Mouse (Mus musculus): ENCODE data around the gene Rhov. TPM values are rescaled to one million over a fixed set of nuclear protein-coding genes. Genes with fewer than 3 reads are reported as not detected.
A peak's percentile ranks its signal among the peaks of the same experiment; 100 is the strongest.

Rhov gene
- not detected for total RNA-seq (2021)

DNA sequence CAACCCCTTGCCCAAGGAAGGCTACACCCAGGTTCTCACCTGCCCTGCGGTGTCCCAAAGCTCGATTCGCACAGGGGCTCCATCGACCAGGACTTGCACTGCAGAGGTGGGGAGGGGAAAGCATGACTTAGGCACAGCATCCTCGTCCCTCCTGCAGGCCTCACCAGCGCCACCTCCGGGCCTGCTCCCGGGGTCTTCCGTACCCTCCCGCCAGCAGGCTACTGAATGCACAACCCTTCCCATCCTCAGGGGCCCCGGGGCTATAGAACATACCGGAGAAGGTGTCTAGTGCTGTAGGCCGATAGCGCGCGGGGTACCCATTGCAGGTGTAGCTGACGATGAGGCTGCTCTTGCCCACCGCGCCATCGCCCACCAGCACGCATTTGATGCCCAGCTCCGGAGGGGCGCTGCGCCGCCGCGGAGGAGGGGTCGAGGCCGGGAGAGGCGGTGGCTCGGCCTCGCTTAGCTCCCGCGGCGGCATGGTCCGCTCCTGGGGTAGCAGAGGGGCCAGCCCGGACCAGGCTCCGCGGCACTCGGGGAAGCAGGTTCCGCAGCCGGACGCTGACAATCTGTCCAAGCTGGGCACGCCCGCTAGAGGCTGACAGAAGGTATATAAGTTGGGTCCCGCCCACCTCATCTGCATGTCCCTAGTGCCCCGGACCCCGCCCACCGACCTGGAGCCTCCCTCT lies at the start of gene Rhov:
Rhov (minus strand) TSS at position 630 of the 689 bp plus-strand sequence.
- peak; percentile 34 to 40 for DNase-seq
- intact Hi-C loops (cut with DNase I): no loop called here

DNA sequence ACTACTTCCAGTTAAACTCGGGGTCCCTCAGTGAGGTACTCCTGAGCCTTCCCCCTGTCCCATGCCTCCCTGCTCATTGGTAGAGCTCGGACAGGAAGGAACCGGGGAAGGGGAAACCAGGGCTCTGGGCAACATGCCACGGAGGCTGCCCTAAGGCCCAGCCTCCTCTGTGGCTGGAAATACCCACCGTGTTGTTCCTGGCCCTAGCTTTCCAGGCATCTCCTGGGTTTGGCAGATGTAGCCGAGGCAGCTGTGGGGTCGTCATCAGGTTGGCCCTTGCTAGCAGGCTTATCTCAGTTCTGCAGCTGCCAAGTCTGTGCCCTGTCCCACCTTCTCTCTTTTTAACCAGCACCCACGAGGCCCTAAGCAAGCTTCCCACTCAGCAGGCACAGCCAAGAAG lies 49.5 kb upstream of the Rhov start:
- intact Hi-C loops (cut with DNase I): no loop called here
- DNase-seq: peak in 1 of 2 experiments; percentile 38

DNA sequence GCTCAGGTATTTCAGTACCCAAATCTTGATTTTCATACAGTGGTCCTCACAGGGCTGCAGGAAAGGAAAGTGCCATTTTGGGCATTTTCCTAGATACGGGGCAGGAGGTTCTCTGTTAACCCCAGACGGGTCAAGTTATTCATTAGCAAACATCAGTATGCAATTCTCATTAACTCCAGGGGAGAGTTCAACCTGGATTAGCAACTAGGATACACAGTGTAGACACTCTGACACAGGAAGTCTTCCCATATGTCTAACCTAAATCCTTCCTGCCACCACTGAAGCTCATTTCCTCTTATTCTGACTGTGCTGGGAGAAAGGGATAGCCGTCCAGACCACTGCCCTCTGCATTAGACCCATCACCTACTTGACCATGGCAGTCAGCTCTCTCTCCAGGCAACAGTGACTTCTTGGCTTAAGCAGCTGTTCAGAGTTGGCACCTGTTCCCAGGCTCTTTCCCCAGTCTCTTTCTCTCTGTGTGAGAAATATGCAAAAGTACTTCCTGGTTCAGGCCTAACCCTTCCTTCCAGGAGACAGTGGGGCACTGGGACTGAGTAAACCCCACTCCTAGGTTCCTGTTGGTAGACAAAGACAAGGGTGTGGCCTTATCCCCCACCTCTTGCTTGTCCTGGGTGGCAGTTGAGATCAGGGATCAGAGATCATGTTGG lies 47.1 kb upstream of the Rhov start:
- intact Hi-C loops (cut with DNase I): no loop called here
- no peak for DNase-seq

DNA sequence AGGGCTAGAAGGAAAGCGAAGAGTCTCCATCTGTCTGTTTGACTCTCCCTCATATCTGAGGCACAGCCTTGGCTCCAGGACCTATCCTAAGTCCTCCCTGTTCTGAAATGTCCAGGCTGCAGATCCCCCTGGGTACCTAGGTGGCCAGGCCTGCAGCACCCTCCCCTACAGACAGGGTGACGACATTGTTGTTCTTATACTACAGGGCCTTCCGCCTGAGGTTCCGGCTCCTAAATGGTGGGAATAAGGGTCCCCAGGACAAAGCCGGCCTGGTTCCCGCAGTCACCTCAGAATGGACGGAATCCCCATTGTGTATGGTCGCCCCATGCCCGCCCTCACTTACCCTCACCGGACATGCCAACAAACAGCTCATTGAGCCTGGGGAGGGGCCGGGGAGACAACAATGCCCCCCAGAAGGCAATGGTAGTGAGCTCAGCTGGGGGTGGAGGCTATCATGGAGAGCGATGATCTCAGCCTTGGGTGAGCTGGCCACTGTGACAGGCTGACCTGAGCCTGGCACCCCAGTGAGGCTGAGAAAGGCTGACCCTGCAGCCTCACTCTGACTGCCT lies 43.8 kb upstream of the Rhov start:
- intact Hi-C loops (cut with DNase I): no loop called here
- DNase-seq: no peak

DNA sequence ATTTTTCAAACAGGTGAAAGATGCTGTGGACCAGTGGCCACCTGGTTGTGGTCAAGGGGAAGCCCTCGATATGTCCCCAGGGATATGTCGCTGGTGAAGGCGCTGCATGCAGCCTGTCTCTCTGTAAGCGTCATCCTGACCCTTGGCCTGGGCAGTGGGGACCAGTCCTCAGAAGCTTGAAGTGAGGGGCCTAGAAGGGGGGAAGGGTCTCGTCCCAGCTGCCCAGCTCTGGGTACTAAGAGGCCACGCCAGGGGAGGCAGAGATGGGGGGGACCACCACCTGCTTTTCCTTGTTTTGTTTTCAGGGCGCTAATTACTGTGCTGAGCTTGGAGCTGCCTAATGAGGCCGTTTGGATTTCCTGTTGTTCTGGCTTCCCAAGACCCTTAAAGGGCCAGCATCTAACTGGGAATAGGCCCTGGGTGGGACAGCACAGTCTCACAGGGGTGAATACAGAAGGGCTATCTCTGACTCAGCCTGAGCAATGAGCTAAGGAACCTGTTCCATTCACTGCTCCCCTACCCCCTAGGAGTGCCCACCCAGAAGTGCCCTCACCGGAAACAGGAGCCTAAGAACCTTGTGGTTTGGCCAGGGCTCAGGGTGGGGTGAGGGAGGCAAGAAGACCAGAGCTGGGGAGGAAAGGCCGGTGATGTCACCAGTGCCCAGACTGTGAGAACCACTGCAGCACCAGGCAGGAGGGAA lies 42.9 kb upstream of the Rhov start:
- DNase-seq: no peak

DNA sequence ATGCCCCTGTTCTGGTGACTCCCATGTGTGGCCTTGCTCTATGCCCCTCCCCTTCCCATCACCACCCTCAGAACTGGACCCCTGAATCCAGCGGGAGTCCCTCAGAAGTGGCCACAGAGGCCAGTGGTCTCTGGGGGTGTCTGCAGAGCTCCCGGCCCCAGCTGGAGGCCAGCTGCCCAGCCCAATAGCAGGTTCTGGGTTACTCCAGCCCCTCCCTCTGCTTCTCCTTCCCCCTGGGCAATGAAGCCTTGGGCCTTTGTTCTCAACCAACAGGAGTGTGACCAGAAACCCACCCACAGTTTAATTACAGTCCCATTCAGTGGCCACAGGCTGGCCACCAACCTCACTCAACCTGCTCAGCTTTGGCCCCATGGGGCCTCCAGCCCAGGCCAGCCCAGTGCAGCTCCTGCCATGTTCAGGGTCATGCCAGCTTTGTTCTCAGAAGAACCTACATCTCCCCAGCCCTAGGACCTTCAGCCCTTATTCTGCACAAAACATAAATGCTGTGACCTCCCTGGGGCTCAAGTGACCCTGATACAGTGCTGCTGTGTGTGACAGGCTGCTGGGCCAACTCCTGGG lies 41.4 kb upstream of the Rhov start:
- DNase-seq: no peak
- intact Hi-C loops (cut with DNase I): no loop called here

More for the DNA sequence above, 42.9 kb upstream of the Rhov start:
- intact Hi-C loops (cut with DNase I): no loop called here

DNA sequence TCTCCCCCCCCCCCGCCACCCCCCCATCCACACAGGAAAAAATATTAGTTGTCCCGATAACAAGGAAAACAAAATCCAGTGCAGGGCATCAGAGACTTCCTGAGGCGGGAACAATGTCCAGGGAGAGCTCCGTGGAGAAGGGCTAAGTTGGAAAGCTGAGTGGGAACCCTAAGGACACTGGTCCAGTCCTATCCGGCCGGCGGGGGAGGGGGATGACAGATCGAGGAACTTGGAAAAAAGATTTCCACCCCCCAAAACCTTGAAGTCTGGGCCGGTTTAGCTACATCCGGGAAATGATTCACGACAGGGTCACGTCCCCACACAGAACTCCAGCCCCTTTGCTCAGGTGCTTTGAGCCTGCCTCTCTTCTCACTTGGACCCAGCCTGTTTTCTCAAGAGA lies 40.5 kb upstream of the Rhov start:
- peak; percentile 50 to 62 for DNase-seq
- intact Hi-C loops (cut with DNase I): loop anchor here (1.0 kb wide), 1 partner anchor 10 kb away; no protein-coding TSS in a partner anchor

DNA sequence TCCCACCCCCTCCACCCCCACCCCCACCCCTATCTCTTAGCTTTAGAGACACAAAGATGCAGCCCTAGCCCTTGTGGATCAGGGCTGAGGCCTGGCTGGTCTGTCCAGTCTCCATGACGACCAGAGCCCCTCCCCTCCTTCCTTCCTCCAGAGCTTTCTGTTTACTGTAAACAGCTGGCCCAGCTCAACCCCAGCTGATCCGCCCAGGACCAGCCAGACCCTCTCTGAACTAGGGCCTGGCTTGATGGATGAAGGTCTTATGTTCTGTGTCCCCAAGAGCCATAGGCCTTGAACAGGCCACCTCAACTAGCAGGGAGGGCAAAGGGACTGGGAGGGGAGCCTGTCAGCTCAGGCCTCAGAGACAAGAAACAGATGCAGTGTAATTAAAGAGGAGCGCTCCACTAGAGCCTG lies 33.7 kb upstream of the Rhov start:
- intact Hi-C loops (cut with DNase I): no loop called here

DNA sequence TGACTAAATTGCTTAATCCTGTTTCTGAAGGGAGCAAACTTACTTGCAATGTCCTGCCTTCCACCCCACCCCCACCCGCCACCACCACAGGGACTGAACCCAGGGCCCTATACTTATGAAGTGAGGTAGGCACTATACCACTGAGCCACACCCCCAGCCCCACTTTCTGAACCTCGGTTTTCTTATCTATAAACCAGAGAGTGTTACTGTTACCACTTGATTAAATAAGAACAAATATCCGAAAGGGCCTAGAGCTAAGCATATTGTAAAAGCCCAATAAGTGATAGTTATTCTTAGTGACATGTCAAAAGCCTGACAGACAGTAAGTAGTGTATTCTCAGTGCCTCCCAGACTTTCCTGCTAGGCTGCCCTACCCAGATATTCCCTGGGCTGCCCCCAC lies 33.3 kb upstream of the Rhov start:
- intact Hi-C loops (cut with DNase I): no loop called here

More for the DNA sequence above, 33.7 kb upstream of the Rhov start:
- peak; percentile 65 to 68 for DNase-seq

DNA sequence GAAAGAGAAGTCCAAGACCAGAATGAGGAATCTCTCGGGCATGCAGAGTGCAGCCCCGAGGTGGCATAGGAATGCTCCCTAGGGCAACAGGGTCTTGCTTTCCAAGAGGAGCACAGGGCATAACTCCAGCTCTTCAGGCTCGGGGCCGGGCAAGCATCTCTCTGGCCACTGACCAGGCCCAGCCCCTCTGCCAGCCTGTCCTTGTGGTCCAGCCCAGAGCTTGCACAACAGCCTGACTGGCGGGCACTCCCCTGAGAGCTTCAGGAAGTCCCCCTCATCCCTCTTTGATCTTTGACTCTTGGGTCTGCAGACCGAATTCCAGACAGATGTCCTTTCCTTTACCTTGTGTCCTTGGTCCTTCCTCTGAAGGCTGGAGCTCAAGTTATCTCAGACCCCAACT lies 31.8 kb upstream of the Rhov start:
- intact Hi-C loops (cut with DNase I): no loop called here
- DNase-seq: no peak

More for the DNA sequence above, 33.3 kb upstream of the Rhov start:
- no peak for DNase-seq

DNA sequence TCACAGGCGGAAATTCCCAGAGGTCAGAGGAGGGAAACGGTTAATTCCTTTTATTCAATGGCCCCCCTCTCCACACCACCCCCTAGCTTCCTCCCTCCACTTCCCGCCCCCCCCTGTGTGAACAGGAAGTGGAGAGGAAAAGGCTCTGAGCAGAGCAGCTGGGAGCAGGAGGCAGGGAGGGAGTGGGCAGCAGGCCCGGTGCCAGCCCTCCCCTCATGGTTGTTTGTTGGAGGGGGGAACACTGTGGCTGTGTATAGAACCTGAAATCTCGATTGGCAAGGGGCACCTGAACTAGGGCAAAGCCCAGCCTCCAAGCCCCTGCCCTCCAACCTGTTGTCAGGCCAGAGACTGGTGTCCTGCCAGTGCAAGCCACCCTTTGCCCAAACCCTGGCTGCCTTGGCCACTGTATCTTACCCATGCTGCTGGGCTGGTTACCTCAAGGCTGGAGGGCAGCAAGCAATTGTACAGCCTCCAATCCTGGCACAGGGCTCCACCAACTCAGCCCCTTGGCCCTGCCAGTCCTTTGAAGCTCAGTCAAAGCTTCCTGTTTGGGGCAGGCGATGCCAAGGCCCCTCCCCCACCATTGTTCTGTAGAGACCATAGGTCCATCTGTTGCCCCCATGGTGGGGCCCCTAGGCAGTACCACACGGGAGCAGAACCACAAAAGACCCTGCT lies 29.9 kb upstream of the Rhov start:
- DNase-seq: peak; percentile 59 to 69

DNA sequence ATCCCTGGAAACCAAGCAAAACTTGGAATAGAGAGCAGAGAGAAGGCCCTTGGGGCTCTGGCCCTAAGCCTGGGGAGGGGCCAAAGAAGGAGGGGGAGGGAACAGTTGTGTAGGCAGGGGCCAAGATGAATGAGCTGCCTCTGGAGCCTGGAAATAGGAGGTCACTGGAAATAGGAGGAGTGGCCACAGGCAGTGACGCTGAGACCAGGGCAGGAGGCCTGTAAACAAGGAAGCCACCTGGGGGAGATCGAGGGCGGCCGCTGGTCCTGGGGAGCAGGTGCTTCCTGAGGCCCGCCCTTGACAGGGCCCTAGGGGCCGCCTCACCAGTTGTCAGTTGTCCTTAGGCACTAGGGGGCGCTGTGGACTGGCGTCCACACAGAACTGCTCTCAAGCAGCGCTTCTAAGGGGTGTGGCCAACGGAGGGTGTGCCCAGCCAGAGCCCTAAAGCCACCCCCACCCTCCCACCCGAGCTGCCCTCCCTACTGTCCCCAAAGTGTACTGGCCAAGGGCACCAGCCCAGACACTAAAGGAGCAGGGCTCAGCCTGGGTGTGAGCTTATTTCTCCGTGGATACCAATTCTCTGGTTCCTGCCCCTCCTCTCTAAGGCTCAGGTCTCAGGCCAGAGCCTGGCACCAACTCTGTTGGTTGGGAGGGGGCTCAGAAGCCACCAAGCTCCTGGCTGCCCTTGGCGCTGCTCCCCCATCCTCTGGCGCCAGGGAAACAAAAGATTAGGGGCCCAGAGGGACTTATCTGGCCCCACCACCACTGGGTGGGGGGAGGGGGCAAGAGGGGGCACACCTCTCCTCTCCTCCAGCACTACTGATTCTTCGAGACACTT lies 29.1 kb upstream of the Rhov start:
- intact Hi-C loops (cut with DNase I): loop anchor here (1.0 to 2.0 kb wide), 3 partner anchors 25 to 221 kb away; partner anchors contain the start of gene Dll4

More for the DNA sequence above, 29.9 kb upstream of the Rhov start:
- intact Hi-C loops (cut with DNase I): loop anchor here (1.0 kb wide), 3 partner anchors 10 to 36 kb away; partner anchors contain the start of gene Dll4

DNA sequence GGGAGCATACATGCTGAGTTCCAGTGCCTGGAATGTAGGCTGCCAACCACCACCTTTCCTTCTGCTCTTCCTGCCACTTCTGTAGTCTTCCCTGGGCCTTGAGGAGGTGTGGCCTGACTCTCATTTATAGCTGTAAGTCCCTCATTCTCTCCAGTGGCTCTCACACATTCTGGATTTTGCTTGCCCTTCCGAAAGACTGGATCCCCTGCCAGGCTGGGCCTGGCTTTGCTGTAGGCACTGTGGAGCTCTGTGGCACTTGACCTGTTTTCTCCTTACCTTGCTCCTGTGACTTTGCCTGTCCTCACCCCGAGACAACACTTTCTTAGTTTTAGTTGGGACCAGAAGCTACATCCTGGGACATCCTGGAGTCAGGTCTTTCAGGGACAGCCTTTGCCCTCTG lies 27.8 kb upstream of the Rhov start:
- DNase-seq: no peak
- intact Hi-C loops (cut with DNase I): loop anchor here (1.0 to 2.0 kb wide), 3 partner anchors 114 to 222 kb away; no protein-coding TSS in a partner anchor

More for the DNA sequence above, 29.1 kb upstream of the Rhov start:
- peak; percentile 91 to 94 for DNase-seq

DNA sequence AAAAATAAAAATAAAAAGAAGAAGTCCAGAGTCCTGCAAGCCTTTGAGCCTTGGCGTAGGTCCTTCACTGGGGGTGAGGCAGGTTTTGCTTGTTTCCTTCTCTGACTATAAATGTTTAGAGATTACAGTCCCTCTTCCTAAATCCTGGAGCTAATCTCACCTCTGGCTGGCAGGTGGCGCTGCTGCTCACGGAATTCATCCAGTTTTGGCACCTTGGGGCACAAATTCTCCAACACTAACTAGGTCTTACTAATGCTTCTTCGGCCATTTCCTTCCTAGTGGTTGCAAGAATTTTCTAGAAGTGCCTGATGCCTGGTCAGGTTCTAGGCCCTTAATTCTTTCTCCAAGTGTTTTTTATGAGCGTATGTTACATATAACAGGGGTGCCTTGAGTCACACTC lies 27.3 kb upstream of the Rhov start:
- DNase-seq: peak; percentile 76 to 87

DNA sequence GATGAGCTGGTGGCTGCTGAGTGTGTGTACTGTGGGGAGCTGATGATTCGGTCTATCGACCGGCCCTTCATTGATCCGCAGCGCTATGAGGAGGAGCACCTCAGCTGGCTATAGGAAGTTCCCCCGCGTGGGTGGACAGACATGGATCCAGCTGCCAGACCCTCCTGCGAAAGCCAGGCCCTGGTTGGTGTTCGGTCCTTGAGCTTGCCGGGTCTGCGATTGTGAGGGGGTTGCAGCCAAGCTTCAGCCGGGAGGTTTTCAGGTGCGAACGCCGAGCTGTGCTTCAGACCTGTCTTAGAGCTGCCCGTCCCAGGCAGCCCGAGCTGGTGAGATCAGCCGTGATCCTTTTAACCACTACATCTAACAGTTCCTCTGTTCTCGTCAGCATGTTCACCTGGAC lies 26.4 kb upstream of the Rhov start:
- intact Hi-C loops (cut with DNase I): no loop called here
- no peak for DNase-seq

More for the DNA sequence above, 27.3 kb upstream of the Rhov start:
- intact Hi-C loops (cut with DNase I): loop anchor here (1.0 to 2.0 kb wide), 3 partner anchors 115 to 222 kb away; no protein-coding TSS in a partner anchor

DNA sequence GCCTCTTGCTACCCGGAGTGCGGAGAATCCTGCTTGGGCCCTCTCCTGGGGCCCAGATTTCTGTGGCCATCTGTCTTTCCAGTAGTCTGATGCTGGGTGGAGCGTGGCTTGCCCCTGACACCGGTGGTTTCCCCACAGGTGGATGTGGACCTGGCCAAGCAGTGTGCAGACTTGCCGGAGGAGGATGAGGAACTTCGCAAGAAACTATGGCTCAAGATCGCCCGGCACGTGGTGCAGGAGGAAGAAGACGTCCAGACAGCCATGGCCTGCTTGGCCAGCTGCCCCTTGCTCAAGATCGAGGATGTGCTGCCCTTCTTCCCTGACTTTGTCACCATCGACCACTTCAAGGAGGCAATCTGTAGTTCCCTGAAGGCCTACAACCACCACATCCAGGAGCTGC lies 25.7 kb upstream of the Rhov start:
- DNase-seq: no peak
- intact Hi-C loops (cut with DNase I): no loop called here

DNA sequence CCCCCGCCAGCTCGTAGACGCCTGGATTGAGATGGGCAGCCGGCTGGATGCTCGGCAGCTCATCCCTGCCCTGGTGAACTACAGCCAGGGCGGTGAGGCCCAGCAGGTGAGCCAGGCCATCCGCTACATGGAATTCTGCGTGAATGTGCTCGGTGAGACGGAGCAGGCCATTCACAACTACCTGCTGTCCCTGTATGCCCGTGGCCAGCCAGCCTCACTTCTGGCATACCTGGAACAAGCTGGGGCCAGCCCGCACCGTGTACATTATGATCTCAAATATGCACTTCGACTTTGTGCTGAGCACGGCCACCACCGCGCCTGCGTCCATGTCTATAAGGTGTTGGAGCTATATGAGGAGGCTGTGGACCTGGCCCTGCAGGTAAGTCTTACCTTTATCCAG lies 23.3 kb upstream of the Rhov start:
- no peak for DNase-seq
- intact Hi-C loops (cut with DNase I): no loop called here

DNA sequence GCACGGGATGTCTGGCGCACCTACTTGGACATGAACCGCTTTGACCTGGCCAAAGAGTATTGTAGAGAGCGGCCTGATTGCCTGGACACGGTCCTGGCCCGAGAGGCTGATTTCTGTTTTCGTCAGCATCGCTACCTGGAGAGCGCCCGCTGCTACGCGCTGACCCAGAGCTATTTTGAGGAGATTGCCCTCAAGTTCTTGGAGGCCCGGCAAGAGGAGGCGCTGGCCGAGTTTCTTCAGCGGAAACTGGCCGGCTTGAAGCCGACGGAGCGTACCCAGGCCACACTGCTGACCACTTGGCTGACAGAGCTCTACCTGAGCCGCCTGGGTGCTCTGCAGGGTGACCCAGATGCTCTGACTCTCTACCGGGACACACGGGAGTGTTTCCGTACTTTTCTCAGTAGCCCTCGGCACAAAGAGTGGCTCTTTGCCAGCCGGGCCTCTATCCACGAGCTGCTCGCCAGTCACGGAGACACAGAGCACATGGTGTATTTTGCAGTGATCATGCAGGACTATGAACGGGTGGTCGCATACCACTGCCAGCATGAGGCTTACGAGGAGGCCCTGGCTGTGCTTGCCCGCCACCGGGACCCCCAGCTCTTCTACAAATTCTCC lies 22.8 kb upstream of the Rhov start:
- intact Hi-C loops (cut with DNase I): no loop called here
- DNase-seq: no peak

DNA sequence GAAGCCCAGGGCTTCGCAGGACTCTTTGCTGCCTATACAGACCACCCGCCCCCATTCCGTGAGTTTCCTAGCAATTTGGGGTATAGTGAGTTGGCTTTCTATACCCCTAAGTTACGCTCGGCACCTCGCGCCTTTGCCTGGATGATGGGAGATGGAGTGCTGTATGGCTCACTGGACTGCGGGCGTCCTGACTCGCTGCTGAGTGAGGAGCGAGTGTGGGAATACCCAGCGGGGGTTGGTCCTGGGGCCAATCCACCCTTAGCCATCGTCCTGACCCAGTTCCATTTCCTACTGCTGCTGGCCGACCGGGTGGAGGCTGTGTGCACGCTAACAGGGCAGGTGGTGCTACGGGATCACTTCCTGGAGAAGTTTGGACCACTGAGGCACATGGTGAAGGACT lies 22.2 kb upstream of the Rhov start:
- intact Hi-C loops (cut with DNase I): no loop called here
- DNase-seq: no peak
